Mouse (Mus musculus): ENCODE measurements around the gene Chac1.

Chac1 gene

GRCm38 (mm10) chr2:119350555-119351486 is at the start of gene Chac1:
Gene Chac1 (plus strand): TSS chr2:119351229.
- DNase-seq (ENCODE audit: low spot score): peak; percentile 89

- no peak for DNase-seq (ENCODE audit: low spot score)
Measured at GRCm38 (mm10) chr2:119302876-119303275, 48.2 kb upstream of the Chac1 start.

- no peak for DNase-seq (ENCODE audit: low spot score)
Measured at GRCm38 (mm10) chr2:119304391-119304790, 46.6 kb upstream of the Chac1 start.

- no peak for DNase-seq (ENCODE audit: low spot score)
Measured at GRCm38 (mm10) chr2:119304798-119305208, 46.2 kb upstream of the Chac1 start.

GRCm38 (mm10) chr2:119311544-119311943 is 39.5 kb upstream of the Chac1 start:
- DNase-seq (ENCODE audit: low spot score): no peak

- no peak for DNase-seq (ENCODE audit: low spot score)
Measured at GRCm38 (mm10) chr2:119312380-119312958, 38.6 kb upstream of the Chac1 start.

- DNase-seq (ENCODE audit: low spot score): no peak
Measured at GRCm38 (mm10) chr2:119313780-119314479, 37.1 kb upstream of the Chac1 start.

- no peak for DNase-seq (ENCODE audit: low spot score)
Measured at GRCm38 (mm10) chr2:119314742-119315310, 36.2 kb upstream of the Chac1 start.

GRCm38 (mm10) chr2:119318043-119318710 is 32.9 kb upstream of the Chac1 start:
- no peak for DNase-seq (ENCODE audit: low spot score)

GRCm38 (mm10) chr2:119320571-119320970 is 30.5 kb upstream of the Chac1 start:
- no peak for DNase-seq (ENCODE audit: low spot score)

- no peak for DNase-seq (ENCODE audit: low spot score)
Measured at GRCm38 (mm10) chr2:119321771-119322586, 29.1 kb upstream of the Chac1 start.

- no peak for DNase-seq (ENCODE audit: low spot score)
Measured at GRCm38 (mm10) chr2:119322587-119323300, 28.3 kb upstream of the Chac1 start.

- DNase-seq (ENCODE audit: low spot score): no peak
Measured at GRCm38 (mm10) chr2:119323866-119324575, 27.0 kb upstream of the Chac1 start.

- no peak for DNase-seq (ENCODE audit: low spot score)
Measured at GRCm38 (mm10) chr2:119324576-119325318, 26.3 kb upstream of the Chac1 start.

GRCm38 (mm10) chr2:119325568-119326143 is 25.4 kb upstream of the Chac1 start, which contains the start of gene Dll4:
Gene Dll4 (plus strand): TSS chr2:119325784.
- peak; percentile 25 for DNase-seq (ENCODE audit: low spot score)

GRCm38 (mm10) chr2:119326161-119327101 is 24.6 kb upstream of the Chac1 start:
- no peak for DNase-seq (ENCODE audit: low spot score)

- no peak for DNase-seq (ENCODE audit: low spot score)
Measured at GRCm38 (mm10) chr2:119327102-119327480, 23.9 kb upstream of the Chac1 start.
